Mouse (Mus musculus) stomach, postnatal 0 days (tissue): ENCODE data around the gene Arhgap24.
A peak's percentile ranks its signal among the peaks of the same experiment; 100 is the strongest.

Experiments used
- CTCF ChIP-seq: IDR thresholded peaks from 2 replicates; pipeline ENCODE4 v1.5.1; 2016; ENCODE audit warnings: antibody characterized with exemption, low read depth, mild to moderate bottlenecking, moderate library complexity
- EP300 ChIP-seq: optimal IDR thresholded peaks from 2 replicates; pipeline ENCODE3; 2016; ENCODE audit warnings: antibody characterized with exemption

- TF ChIP-seq CTCF, result peak; percentile 48
- no peak for TF ChIP-seq EP300
These were observed 372.6 kb downstream of the Arhgap24 start for GRCm38 (mm10) chr5:102853750-102854149.
